Mouse (Mus musculus) bone marrow macrophage, adult 2 months (primary cell): ENCODE results near the gene Sdccag8.

Source experiments
- CTCF ChIP-seq: IDR thresholded peaks from 2 replicates; pipeline ENCODE4 v1.5.1; 2012; ENCODE audit warnings: low read depth, mild to moderate bottlenecking, low read length, moderate library complexity
- POLR2A ChIP-seq: IDR thresholded peaks from 2 replicates; pipeline ENCODE4 v1.6.1; 2012; ENCODE audit warnings: mild to moderate bottlenecking, low read depth, low read length, borderline replicate concordance

GRCm38 (mm10) chr1:176832071-176832470 is 17.6 kb downstream of the Sdccag8 start:
- TF ChIP-seq POLR2A (no peak), CTCF (no peak)
